In genomic region chr8:111802256-111802655, GRCm38 (mm10) we compare ENCODE assay signal across 12 mouse cellular contexts. TPM values are rescaled to one million over a fixed set of nuclear protein-coding genes. Genes with fewer than 3 reads are reported as not detected.
A peak's percentile ranks its signal among the peaks of the same experiment; 100 is the strongest.
DNase-seq lines count a peak whose midpoint lies in the region; ATAC-seq lines count a peak whose summit lies in the region.
"Had no signal": no experiment of that assay in that cellular context is flagged by ENCODE, and none has a peak within 500 bp of the region (broad histone marks: within the 10 kb centered on the region; RNA-seq: fewer than 3 reads in every experiment).

No protein-coding gene starts in this region.

- no peaks in the 10 kb centered on the region for H3K9me3 ChIP-seq in heart, embryonic 11.5 days (replicated peaks; ENCODE audit: control insufficient read depth, low read length)
- no peaks in the 10 kb centered on the region for H3K9me3 ChIP-seq in kidney, embryonic 16.5 days (ENCODE audit: low read length)
- H3K9me3 ChIP-seq in intestine, embryonic 16.5 days (ENCODE audit: control insufficient read depth, low read length), result no peaks in the 10 kb centered on the region

- no peak overlapping the region for H3K4me2 ChIP-seq in heart, embryonic 11.5 days
- no peak overlapping the region for H3K4me2 ChIP-seq in kidney, embryonic 16.5 days (replicated peaks; ENCODE audit: low read depth, low read length)
- H3K4me2 ChIP-seq in intestine, embryonic 16.5 days (ENCODE audit: low read depth, low read length), result no peak overlapping the region

- H3K4me3 ChIP-seq in heart, embryonic 11.5 days (ENCODE audit: low read depth, low read length), result no peak overlapping the region
- no peak overlapping the region for H3K4me3 ChIP-seq in kidney, embryonic 16.5 days (ENCODE audit: low read length)
- no peak overlapping the region for H3K4me3 ChIP-seq in intestine, embryonic 16.5 days (ENCODE audit: low read length)

- no peak overlapping the region for H3K9ac ChIP-seq in heart, embryonic 11.5 days (ENCODE audit: low read depth, low read length)
- H3K9ac ChIP-seq in kidney, embryonic 16.5 days (replicated peaks; ENCODE audit: low read length), result no peak overlapping the region
- H3K9ac ChIP-seq in intestine, embryonic 16.5 days (ENCODE audit: low read depth, low read length), result no peak overlapping the region

- no peaks in the 10 kb centered on the region for H3K27me3 ChIP-seq in heart, embryonic 11.5 days (ENCODE audit: control insufficient read depth, insufficient read depth, low read length)
- H3K27me3 ChIP-seq in kidney, embryonic 16.5 days (ENCODE audit: insufficient read depth, low read length), result no peaks in the 10 kb centered on the region
- H3K27me3 ChIP-seq in intestine, embryonic 16.5 days (replicated peaks; ENCODE audit: control insufficient read depth, insufficient read depth, low read length), result no peaks in the 10 kb centered on the region

- peaks cover 2% of the 10 kb centered on the region for H3K36me3 ChIP-seq in heart, embryonic 11.5 days (ENCODE audit: control insufficient read depth, insufficient read depth, low read length)
- no peaks in the 10 kb centered on the region for H3K36me3 ChIP-seq in kidney, embryonic 16.5 days (ENCODE audit: insufficient read depth, low read length)
- no peaks in the 10 kb centered on the region for H3K36me3 ChIP-seq in intestine, embryonic 16.5 days (ENCODE audit: control insufficient read depth, insufficient read depth, low read length)

- H3K4me1 ChIP-seq in heart, embryonic 11.5 days (ENCODE audit: control insufficient read depth, insufficient read depth, low read length), result peaks cover 27% of the 10 kb centered on the region
- H3K4me1 ChIP-seq in kidney, embryonic 16.5 days (ENCODE audit: insufficient read depth, low read length), result peaks cover 18% of the 10 kb centered on the region
- peaks cover 18% of the 10 kb centered on the region; the same call in 1 of the 2 replicates for H3K4me1 ChIP-seq in intestine, embryonic 16.5 days (ENCODE audit: control insufficient read depth, insufficient read depth, low read length)

- DNase-seq in heart, postnatal 4 days, result no peak
- no peak for DNase-seq in kidney, postnatal 36 days
- peak; percentile 30 for DNase-seq in R1 (ENCODE audit: low read depth, low spot score)
- DNase-seq in urinary bladder, adult 18-20 months (ENCODE audit: low spot score in 2 of 2), result no peak
- DNase-seq: cerebellum, postnatal 25 days; thymus, postnatal 25 days had no signal

- WGBS in heart, embryonic 11.5 days (ENCODE audit: insufficient replicate concordance), result 68% methylated on average over 7 of the region's 7 CpGs
- WGBS in kidney, embryonic 16.5 days, result 64% methylated on average over 7 of the region's 7 CpGs
- WGBS in intestine, embryonic 16.5 days, result 70% methylated on average over 7 of the region's 7 CpGs

- ATAC-seq in heart, embryonic 11.5 days (replicated peaks; ENCODE audit: insufficient number of reproducible peaks, low FRiP score, low TSS enrichment), result no peak
- no peak for ATAC-seq in kidney, embryonic 16.5 days (ENCODE audit: low FRiP score, low TSS enrichment)
- no peak for ATAC-seq in intestine, embryonic 16.5 days
- no peak for ATAC-seq in erythroblast, adult 5-6 weeks (replicated peaks; ENCODE audit: low FRiP score, poor library complexity, severe bottlenecking)
- ATAC-seq: CD4-positive, CD25-positive, alpha-beta regulatory T cell, adult 4 months had no signal

- H3K27ac ChIP-seq in heart, embryonic 11.5 days (ENCODE audit: low read depth, low read length), result peak overlapping the region; percentile 74
- H3K27ac ChIP-seq in kidney, embryonic 16.5 days (ENCODE audit: low read length), result peak overlapping the region; percentile 81
- peak overlapping the region; percentile 71 for H3K27ac ChIP-seq in intestine, embryonic 16.5 days (ENCODE audit: low read length)

RNA-seq across cellular contexts. Expression of gene Cfdp1, which starts 51.8 kb away (rescaled TPM):
- 163 and 173 TPM in 2 replicates for polyA plus RNA-seq in heart, embryonic 11.5 days (2014; fragmentation: Nextera tagmentation; extraction: Ambion mirVana)
- total RNA-seq in heart, postnatal 4 days (2021), result 10 to 100 TPM; 54.4 to 60.3 TPM
- polyA plus RNA-seq in kidney, embryonic 16.5 days (2015; fragmentation: Nextera tagmentation; extraction: Ambion mirVana), result 220 and 232 TPM in 2 replicates
- 156 and 179 TPM in 2 replicates for polyA plus RNA-seq in intestine, embryonic 16.5 days (2015; fragmentation: Nextera tagmentation; extraction: Ambion mirVana)
- total RNA-seq in erythroblast, adult 5-6 weeks (2015; ENCODE audit: low replicate concordance), result 13.3 and 43.7 TPM in 2 replicates
- total RNA-seq in erythroblast, adult 5-6 weeks (2017; ENCODE audit: low replicate concordance), result 32.5 and 33.6 TPM in 2 replicates

RNA-seq across cellular contexts. Expression of gene Bcar1, which starts 58.6 kb away (rescaled TPM):
- polyA plus RNA-seq in heart, embryonic 11.5 days (2014; fragmentation: Nextera tagmentation; extraction: Ambion mirVana), result 46.6 and 53.8 TPM in 2 replicates
- total RNA-seq in heart, postnatal 4 days (2021), result 10 to 100 TPM; 62.7 to 65.0 TPM
- polyA plus RNA-seq in kidney, embryonic 16.5 days (2015; fragmentation: Nextera tagmentation; extraction: Ambion mirVana), result 49.6 and 60.1 TPM in 2 replicates
- polyA plus RNA-seq in intestine, embryonic 16.5 days (2015; fragmentation: Nextera tagmentation; extraction: Ambion mirVana), result 44.6 and 48.5 TPM in 2 replicates
- total RNA-seq in erythroblast, adult 5-6 weeks (2015; ENCODE audit: low replicate concordance), result not detected in 2 replicates
- total RNA-seq in erythroblast, adult 5-6 weeks (2017; ENCODE audit: low replicate concordance), result not detected in 2 replicates
- total RNA-seq: megakaryocyte-erythroid progenitor cell, adult 5-6 weeks had no signal
